Mouse (Mus musculus) liver, embryonic 14.5 days (tissue): ENCODE data around the gene Rap2b.

Experiments
- CTCF ChIP-seq: IDR thresholded peaks from 2 replicates; pipeline ENCODE4 v1.5.1; 2016; ENCODE audit warnings: antibody characterized with exemption, low read depth, control low read depth
- EP300 ChIP-seq: IDR thresholded peaks from 2 replicates; pipeline ENCODE4 v1.6.1; 2016; ENCODE audit warnings: antibody characterized with exemption, low read depth

DNA sequence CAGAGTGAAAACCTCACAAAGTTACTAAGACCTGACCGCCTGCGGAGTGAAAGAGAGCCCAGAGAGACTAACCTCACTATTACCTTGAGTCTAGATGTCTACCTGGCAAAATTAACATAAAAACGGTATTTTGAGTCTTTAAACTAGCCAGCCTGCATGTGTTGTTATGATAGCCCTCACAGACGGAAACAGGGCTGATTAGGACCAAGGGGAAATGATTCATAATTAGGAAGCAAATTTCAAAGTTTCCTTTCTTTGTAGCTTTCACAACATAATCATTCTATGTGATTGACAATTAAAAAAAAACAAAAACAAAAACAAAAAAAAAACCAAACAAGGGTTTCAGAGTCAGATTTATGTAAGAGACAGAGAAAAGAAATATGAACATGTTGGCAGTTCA lies 24.9 kb downstream of the Rap2b start:
- TF ChIP-seq CTCF (no peak), EP300 (no peak)
